Mouse (Mus musculus) kidney, adult 2 months (tissue): ENCODE results near the gene Slc25a43.

ENCODE experiments used
- CTCF ChIP-seq: fragments of 200-500 bp; conservative IDR thresholded peaks from 2 replicates; pipeline ENCODE4 v1.5.1; 2011; ENCODE audit warnings: low read depth, mild to moderate bottlenecking, control low read depth, low read length, moderate library complexity, mixed read lengths; ENCODE audit not compliant: insufficient read depth, insufficient read length
- POLR2A ChIP-seq: fragments of 200-500 bp; IDR thresholded peaks from one replicate; pipeline ENCODE4 v1.6.1; 2011; ENCODE audit warnings: low read depth, low read length, control low read depth

GRCm38 (mm10) chrX:36823932-36824711, 80.7 kb downstream of the Slc25a43 start:
- no peak for TF ChIP-seq CTCF
- no peak for TF ChIP-seq POLR2A
